Mouse (Mus musculus) liver, embryonic 16.5 days (tissue): ENCODE measurements around the gene Gkn3. TPM values are rescaled to one million over a fixed set of nuclear protein-coding genes. Genes with fewer than 3 reads are reported as not detected.

ENCODE experiments used
- ATAC-seq: fragments of 200-750 bp; cut with Nextera tagmentation; 2 replicates; pipeline ENCODE4 v1.8.0; 2017; ENCODE audit warnings: low read depth, mild to moderate bottlenecking, moderate number of reproducible peaks, moderate library complexity
- H3K27ac ChIP-seq: fragments of 300-500 bp; sonication (generic); 2 replicates; pipeline ENCODE4 v1.5.1; 2014; ENCODE audit warnings: mild to moderate bottlenecking, low read length
- H3K27me3 ChIP-seq: fragments of 300-500 bp; sonication (generic); 2 replicates; pipeline ENCODE4 v1.6.1; 2014; ENCODE audit warnings: low read depth, low read length, mixed read lengths; ENCODE audit not compliant: control insufficient read depth, insufficient read depth
- H3K36me3 ChIP-seq: fragments of 300-500 bp; sonication (generic); 2 replicates; pipeline ENCODE4 v1.6.1; 2014; ENCODE audit warnings: mild to moderate bottlenecking; ENCODE audit not compliant: control insufficient read depth, insufficient read depth
- H3K4me1 ChIP-seq: fragments of 300-500 bp; sonication (generic); 2 replicates; pipeline ENCODE4 v1.6.1; 2014; ENCODE audit warnings: low read depth, low read length, mixed read lengths; ENCODE audit not compliant: control insufficient read depth
- H3K4me2 ChIP-seq: fragments of 300-500 bp; sonication (generic); 2 replicates; pipeline ENCODE4 v1.6.1; 2014; ENCODE audit warnings: low read depth, low read length, mixed read lengths
- H3K4me3 ChIP-seq: fragments of 300-500 bp; sonication (generic); 2 replicates; pipeline ENCODE4 v1.5.1; 2014; ENCODE audit warnings: low read depth, mild to moderate bottlenecking, low read length
- H3K9ac ChIP-seq: fragments of 300-500 bp; sonication (generic); 2 replicates; pipeline ENCODE4 v1.6.1; 2014; ENCODE audit warnings: low read depth, low read length
- H3K9me3 ChIP-seq: fragments of 300-500 bp; sonication (generic); replicated peaks from 2 replicates; pipeline ENCODE4 v1.6.1; 2016; ENCODE audit warnings: low read length; ENCODE audit not compliant: control insufficient read depth
- WGBS: fragments of 180-500 bp; shearing (Covaris S2); extraction: QIAGEN DNeasy Blood & Tissue Kit; methylation state at CpG from one replicate; pipeline ENCODE4 v1.1.7; 2014; ENCODE audit not compliant: insufficient replicate concordance; 5-methylcytosine and 5-hydroxymethylcytosine counted together
- polyA plus RNA-seq: library from polyadenylated mRNA; unstranded; fragments of >200 nt; fragmentation: Nextera tagmentation; extraction: Ambion mirVana; gene quantifications from 2 replicates; pipeline ENCODE4 v1.2.1, GENCODE M21; 2015

The Gkn3 gene
- polyA plus RNA-seq, 1 experiment from 2014 or later = not detected

DNA sequence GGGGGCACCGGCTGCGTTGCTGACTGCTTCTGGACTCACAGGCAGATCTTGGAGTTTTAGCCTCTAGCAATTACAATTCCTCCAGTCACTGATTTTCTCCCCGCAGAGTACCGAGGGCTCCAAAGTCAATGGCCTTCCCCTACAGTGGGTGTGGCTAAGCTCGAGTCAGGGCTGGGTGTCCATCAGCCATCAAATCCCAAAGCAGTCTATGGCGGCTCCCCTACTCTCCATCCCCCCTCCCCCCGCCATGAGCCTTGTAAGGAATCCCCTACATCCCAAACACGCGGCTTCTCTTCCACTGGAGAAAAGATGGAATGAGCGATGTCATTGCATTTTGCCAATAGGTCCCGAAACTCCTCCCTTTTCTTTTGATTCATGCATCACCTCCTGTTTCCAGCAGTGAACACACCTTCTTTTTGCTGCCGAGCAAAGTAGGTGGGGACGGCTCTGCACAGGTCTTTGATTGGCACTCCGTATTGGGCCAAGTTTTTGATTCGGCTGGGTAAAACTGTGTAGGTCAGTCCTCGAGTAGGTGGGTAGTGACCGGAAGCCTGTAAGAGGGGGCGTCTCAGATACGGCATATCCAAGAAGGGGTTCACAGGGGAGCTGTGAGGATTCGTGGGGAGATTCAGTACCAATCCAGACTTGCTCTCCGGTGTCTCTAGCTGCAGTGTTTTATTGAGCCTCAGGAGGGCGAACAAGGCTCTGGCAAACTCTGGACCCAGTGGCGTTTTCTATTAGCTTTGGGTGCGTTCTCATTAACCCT lies 4.6 kb downstream of the Gkn3 start:
- Histone ChIP-seq H3K9me3 (no peaks in the 10 kb centered on the region), H3K27me3 (peaks cover 5% of the 10 kb centered on the region; the same call in 1 of the 2 replicates), H3K27ac (no peak overlapping the region), H3K4me2 (peak overlapping the region; percentile 39), H3K36me3 (no peaks in the 10 kb centered on the region), H3K4me3 (0 out of 2 replicates have a peak overlapping the region, but pooled peaks have one; percentile 11), H3K4me1 (peaks cover 5% of the 10 kb centered on the region), H3K9ac (no peak overlapping the region)
- WGBS = 12% methylated on average over 24 of the region's 24 CpGs
- no peak for ATAC-seq

DNA sequence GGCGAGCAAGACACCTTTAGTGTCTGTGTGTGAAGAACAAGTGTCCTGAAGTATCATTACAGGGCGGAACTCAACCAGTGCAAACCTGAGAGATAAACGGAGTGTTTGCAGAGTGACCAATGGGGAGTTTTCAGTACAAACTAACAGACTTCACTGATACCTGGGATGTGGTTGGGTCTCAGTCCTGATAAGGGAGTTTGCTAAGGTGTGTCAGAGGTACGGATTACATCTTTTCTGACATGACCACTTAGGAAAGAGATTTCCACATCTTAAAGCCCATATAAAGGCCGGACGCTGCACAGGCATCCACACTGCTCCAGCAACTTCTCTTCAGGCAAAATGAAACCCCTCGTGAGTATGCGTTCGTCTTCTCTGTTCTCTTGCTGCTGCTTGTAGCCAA lies 15.7 kb downstream of the Gkn3 start, which contains the start of gene Gkn2:
Gkn2 (plus strand) TSS at position 301 of the 400 bp plus-strand sequence.
- H3K4me2 ChIP-seq = no peak within 1 kb of the TSS
- no peak for ATAC-seq
- no peaks in the 10 kb centered on the region for H3K9me3 ChIP-seq
- no peaks in the 10 kb centered on the region for H3K27me3 ChIP-seq
- H3K4me3 ChIP-seq = no peak within 1 kb of the TSS
- WGBS = 63% methylated on average over 9 of the region's 9 CpGs
- no peaks in the 10 kb centered on the region for H3K4me1 ChIP-seq
- H3K9ac ChIP-seq = no peak within 1 kb of the TSS
- no peaks in the 10 kb centered on the region for H3K36me3 ChIP-seq
- H3K27ac ChIP-seq = no peak within 1 kb of the TSS

DNA sequence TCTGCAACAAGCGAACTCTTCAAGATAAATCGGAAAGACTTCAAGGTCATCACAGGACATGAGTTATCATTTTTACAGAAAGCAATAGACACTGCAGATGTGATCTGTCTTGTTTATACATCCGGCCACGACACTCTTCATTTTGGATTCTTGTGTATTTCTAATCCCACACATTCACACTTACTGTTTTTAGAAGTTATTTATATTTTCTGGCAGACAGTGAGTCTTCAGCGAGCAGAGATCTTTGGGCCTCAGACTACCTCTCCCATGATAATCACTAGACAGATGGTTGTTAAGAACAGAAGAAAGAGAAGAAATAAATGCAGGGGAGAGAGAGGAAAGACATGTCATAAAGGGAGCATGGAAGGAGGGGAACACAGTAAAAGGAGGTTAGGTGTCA lies 19.5 kb downstream of the Gkn3 start:
- Histone ChIP-seq H3K4me2 (no peak overlapping the region), H3K4me3 (no peak overlapping the region), H3K27me3 (no peaks in the 10 kb centered on the region), H3K36me3 (no peaks in the 10 kb centered on the region), H3K9ac (no peak overlapping the region), H3K27ac (no peak overlapping the region), H3K4me1 (no peaks in the 10 kb centered on the region), H3K9me3 (no peaks in the 10 kb centered on the region)
- ATAC-seq = no peak
- WGBS = 56% methylated on average over 5 of the region's 5 CpGs

DNA sequence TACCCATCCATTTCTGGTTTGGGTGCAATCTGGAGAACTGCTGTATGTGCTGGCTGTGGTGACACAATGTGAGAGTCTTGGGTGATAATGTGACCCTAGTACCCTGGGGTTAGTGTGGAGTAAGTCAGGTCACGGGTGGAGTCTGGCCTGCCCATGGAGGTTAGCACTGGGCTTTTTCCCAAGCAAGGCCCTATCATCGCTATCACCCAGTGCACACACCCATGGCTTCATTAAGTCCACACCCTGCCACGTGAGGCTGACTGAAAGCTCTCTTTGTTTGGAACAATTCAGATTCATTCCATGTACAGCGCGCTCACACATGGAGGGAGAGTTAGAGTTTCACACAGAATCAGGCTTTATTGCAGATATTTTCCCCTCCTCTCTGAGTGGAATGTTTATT lies 34.3 kb downstream of the Gkn3 start:
- no peaks in the 10 kb centered on the region for H3K9me3 ChIP-seq
- H3K27me3 ChIP-seq = no peaks in the 10 kb centered on the region
- H3K4me2 ChIP-seq = no peak overlapping the region
- no peak overlapping the region for H3K27ac ChIP-seq
- H3K36me3 ChIP-seq = no peaks in the 10 kb centered on the region
- 44% methylated on average over 5 of the region's 5 CpGs for whole genome bisulfite sequencing
- H3K4me3 ChIP-seq = no peak overlapping the region
- no peaks in the 10 kb centered on the region for H3K4me1 ChIP-seq
- no peak for ATAC-seq
- no peak overlapping the region for H3K9ac ChIP-seq

DNA sequence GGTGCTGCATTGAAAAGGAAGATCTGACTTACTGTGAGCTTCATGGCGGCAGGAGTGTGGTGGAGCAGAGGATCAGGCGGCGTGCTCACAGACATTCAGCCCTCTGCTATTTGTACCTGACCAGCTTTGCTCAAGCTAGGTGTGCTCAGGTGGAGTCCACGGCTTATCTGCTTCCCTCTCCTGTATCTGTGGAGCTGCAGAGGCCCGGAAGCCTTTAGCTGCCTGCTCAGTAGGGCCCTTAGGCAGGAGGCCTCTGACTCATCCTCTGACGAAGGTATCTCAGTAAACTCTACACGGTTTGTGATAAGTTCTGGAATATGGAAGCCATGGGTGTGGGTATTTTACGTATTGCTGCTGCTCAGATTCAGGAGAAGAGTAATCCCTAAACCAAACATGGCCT lies 37.9 kb downstream of the Gkn3 start, which contains the start of gene Gkn1:
Gkn1 (minus strand) TSS at position 114 of the 400 bp plus-strand sequence.
- H3K27ac ChIP-seq = no peak within 1 kb of the TSS
- H3K4me3 ChIP-seq = no peak within 1 kb of the TSS
- WGBS = 72% methylated on average over 8 of the region's 8 CpGs
- H3K4me1 ChIP-seq = no peaks in the 10 kb centered on the region
- no peak within 1 kb of the TSS for H3K4me2 ChIP-seq
- no peak for ATAC-seq
- H3K27me3 ChIP-seq = no peaks in the 10 kb centered on the region
- no peaks in the 10 kb centered on the region for H3K9me3 ChIP-seq
- H3K9ac ChIP-seq = no peak within 1 kb of the TSS
- no peaks in the 10 kb centered on the region for H3K36me3 ChIP-seq

DNA sequence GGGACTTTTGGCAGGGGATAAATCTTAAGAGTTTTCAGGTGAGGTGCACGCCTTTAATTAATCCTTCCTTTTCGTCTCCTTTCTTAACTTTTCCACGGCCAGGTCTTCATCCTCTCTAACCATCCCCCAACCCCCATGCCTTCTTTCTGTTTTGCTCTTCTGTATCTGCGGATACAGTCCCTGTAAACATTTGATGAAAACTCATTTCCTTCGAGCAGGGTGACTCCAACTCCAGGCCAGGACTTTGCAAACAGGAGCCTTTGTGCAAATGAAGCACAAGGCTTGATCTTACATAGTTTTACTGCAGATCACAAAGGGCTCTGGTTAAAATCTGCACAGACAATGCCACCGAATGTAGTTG lies 52.8 kb downstream of the Gkn3 start:
- Histone ChIP-seq H3K9me3 (no peaks in the 10 kb centered on the region), H3K4me3 (no peak overlapping the region), H3K9ac (no peak overlapping the region), H3K27ac (no peak overlapping the region), H3K27me3 (peaks cover 27% of the 10 kb centered on the region), H3K4me1 (no peaks in the 10 kb centered on the region), H3K36me3 (no peaks in the 10 kb centered on the region), H3K4me2 (no peak overlapping the region; the same call in 1 of the 2 replicates)
- 25% methylated on average over 6 of the region's 6 CpGs for WGBS
- ATAC-seq = no peak

DNA sequence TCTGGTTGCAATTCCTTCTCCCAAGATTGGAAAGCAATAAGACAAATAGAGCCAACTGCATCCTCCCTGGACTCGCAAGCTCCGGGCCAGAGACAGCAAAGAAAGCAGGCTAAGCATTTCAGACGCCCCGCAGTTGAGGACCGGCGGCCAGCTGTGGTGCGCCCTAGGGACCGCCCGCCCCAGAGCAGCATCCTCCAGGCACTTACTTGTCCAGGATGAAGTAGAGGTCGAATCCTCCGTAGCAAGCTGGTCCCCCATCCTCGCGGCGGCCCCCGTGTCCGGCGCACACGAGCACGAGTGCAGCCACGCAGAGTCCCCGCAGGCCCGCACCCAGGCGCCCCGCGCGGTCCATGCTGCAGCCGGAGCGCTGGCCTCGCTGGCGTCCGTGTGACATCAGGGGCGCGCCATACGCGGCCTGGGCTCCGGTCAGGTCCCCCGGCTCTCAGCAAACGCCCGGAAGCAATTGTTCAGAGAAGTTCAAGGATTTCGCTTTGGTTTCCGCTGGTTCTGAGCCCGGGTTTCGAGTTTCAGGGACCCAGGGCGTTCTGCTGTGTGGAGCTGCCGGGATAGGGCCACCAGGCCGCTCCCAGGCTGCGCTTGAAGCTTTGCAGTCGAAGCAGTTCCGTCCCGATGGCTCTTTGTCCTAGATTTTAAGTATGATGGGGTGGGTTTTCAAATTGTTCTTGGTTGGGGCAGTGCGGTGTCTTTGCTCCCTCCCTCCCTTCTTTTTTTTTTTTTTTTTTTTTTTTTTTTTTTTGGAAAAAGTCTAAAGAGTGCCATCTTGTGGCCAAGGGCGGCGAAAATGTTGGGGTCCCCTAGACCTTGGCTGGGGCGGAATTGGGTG lies 53.4 kb downstream of the Gkn3 start, which contains the start of gene Antxr1:
Antxr1 (minus strand) TSS at position 731 of the 844 bp plus-strand sequence.
- Histone ChIP-seq H3K27me3 (peaks cover 27% of the 10 kb centered on the region), H3K27ac (no peak within 1 kb of the TSS; the same call in 1 of the 2 replicates), H3K9me3 (no peaks in the 10 kb centered on the region), H3K36me3 (no peaks in the 10 kb centered on the region), H3K4me2 (peak within 1 kb of the TSS; percentile 65), H3K4me3 (peak within 1 kb of the TSS; percentile 52), H3K4me1 (no peaks in the 10 kb centered on the region), H3K9ac (peak within 1 kb of the TSS; percentile 31; the same call in 1 of the 2 replicates)
- ATAC-seq = no peak
- under 1% methylated on average over 54 of the region's 54 CpGs for WGBS

DNA sequence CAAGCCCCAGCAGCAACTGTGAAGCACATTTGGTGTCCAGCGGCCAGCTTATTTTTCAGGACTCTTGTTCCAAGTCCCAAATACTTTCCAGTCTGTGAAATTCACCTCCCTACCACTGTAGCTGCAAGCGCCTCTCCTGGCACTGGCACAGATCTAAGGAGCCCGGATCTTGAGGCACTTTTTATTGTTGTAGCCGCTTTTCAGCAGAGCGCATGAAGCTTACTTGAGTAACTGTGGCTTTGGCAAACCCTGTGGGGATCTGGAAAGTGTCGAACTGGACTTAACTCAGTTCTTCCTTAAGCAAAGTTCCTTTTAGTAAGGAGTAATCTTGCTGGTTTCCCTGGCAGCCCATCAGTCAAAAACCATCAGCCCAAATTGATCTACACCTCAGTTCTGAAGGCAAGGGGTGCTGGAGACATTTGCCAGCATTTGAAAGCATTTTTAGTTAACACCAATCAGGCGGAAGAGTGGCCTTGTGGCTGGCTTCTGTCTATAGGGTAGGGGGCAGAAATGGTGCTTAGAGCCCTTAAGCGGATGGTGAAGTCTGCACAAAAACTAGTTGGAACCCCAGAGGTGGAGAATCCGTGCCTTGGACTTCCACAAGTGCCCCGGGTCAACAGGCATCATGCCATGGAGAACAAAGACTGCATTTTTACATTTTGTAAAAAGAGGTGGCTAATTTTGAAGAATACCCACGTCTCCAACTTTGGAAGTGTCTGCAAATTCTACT lies 54.2 kb downstream of the Gkn3 start:
- no peak for ATAC-seq
- H3K4me3 ChIP-seq = peak overlapping the region; percentile 52
- H3K9me3 ChIP-seq = no peaks in the 10 kb centered on the region
- 0 out of 2 replicates have a peak overlapping the region, but pooled peaks have one; percentile 65 for H3K4me2 ChIP-seq
- 21% methylated on average over 11 of the region's 11 CpGs for WGBS
- no peaks in the 10 kb centered on the region for H3K36me3 ChIP-seq
- H3K4me1 ChIP-seq = no peaks in the 10 kb centered on the region
- H3K27me3 ChIP-seq = peaks cover 27% of the 10 kb centered on the region
- no peak overlapping the region for H3K27ac ChIP-seq
- H3K9ac ChIP-seq = no peak overlapping the region
